ENCODE assay signal across 15 mouse cellular contexts in the genomic region with DNA sequence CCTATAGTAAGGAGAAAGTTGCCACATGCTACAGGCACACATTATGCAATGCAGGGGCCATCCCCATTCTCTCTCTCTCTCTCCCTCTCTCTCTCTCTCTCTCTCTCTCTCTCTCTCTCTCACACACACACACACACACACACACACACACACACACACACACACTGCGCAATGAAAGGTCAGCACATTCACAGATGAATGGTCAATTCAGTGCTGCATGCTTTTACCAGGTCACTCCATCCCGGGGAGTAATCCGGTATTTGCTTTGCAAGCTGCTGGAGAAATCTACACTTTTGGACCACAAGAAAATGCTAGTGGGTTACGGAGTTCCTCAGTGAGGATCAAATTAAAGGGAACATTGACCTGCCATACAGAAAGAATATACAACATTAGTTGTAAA.
DNase-seq lines count a peak whose midpoint lies in the region; ATAC-seq lines count a peak whose summit lies in the region.
"Had no signal": no experiment of that assay in that cellular context is flagged by ENCODE, and none has a peak within 500 bp of the region (broad histone marks: within the 10 kb centered on the region; RNA-seq: fewer than 3 reads in every experiment).

No protein-coding gene starts in this region.

- intact Hi-C loops in heart, postnatal 10 days (cut with DNase I), result no loop called here

- DNase-seq in cerebellum, adult 9-10 months, result peak; percentile 63
- peak; percentile 72 for DNase-seq in Muller cell, postnatal 12 days (ENCODE audit: inconsistent ontology term)
- peak; percentile 10 to 17 for DNase-seq in cerebellum, postnatal 10 days
- peak; percentile 74 for DNase-seq in retina, embryonic 14.5 days (ENCODE audit: low spot score)
- no peak for DNase-seq in heart, postnatal 10 days
- no peak for DNase-seq in kidney, postnatal 4 days
- DNase-seq: adrenal gland, adult 2 months; adrenal gland, postnatal 36 days; embryo, embryonic 11 days; gastrocnemius, adult 2 months; gastrocnemius, postnatal 25 days; heart, postnatal 36 days had no signal

- no peak; the same call in 1 of the 2 replicates for ATAC-seq in cerebellum, adult (ENCODE audit: insufficient number of reproducible peaks, low FRiP score, low TSS enrichment)
- ATAC-seq: forebrain, embryonic 14.5 days; intestine, embryonic 16.5 days had no signal

Comparison
In these comparisons a context has a peak if more than half of its experiments do, and no peak if none do; other contexts are left out.
1. DNase-seq: peak in cerebellum, adult 9-10 months (single experiment), Muller cell, postnatal 12 days (single experiment), cerebellum, postnatal 10 days (2 of 2) and retina, embryonic 14.5 days (single experiment); none in heart, postnatal 10 days (0 of 2) and kidney, postnatal 4 days (0 of 2).